8 mouse cellular contexts compared by ENCODE assay signal in genomic region chr16:50429692-50430514, GRCm38 (mm10). TPM values are rescaled to one million over a fixed set of nuclear protein-coding genes. Genes with fewer than 3 reads are reported as not detected.
DNase-seq lines count a peak whose midpoint lies in the region; ATAC-seq and TF ChIP-seq lines count a peak whose summit lies in the region.

No protein-coding gene starts in this region.

- peaks cover 23% of the 10 kb centered on the region for H3K36me3 ChIP-seq in megakaryocyte, embryonic 14.5 days (replicated peaks; ENCODE audit: low read length)
- peaks cover 2% of the 10 kb centered on the region; the same call in 1 of the 2 replicates for H3K36me3 ChIP-seq in kidney, adult 2 months (ENCODE audit: control insufficient read depth, insufficient read depth, low read length)
- peaks cover 2% of the 10 kb centered on the region; the same call in 1 of the 2 replicates for H3K36me3 ChIP-seq in liver, adult 2 months (ENCODE audit: control insufficient read depth, insufficient read depth, low read length)
- H3K36me3 ChIP-seq in stomach, embryonic 14.5 days (ENCODE audit: control insufficient read depth, insufficient read depth, low read length) = no peaks in the 10 kb centered on the region

- no peaks in the 10 kb centered on the region for H3K27me3 ChIP-seq in megakaryocyte, embryonic 14.5 days (replicated peaks)
- no peaks in the 10 kb centered on the region for H3K27me3 ChIP-seq in kidney, adult 2 months (replicated peaks; ENCODE audit: control insufficient read depth, insufficient read depth, low read length)
- no peaks in the 10 kb centered on the region for H3K27me3 ChIP-seq in liver, adult 2 months (ENCODE audit: control insufficient read depth, insufficient read depth, low read length)
- no peaks in the 10 kb centered on the region for H3K27me3 ChIP-seq in stomach, embryonic 14.5 days (ENCODE audit: control insufficient read depth, insufficient read depth, low read length)

- H3K4me2 ChIP-seq in stomach, embryonic 14.5 days (replicated peaks; ENCODE audit: low read depth, low read length) = peak overlapping the region; percentile 93

- no peak for TF ChIP-seq CTCF in kidney, adult 2 months (conservative IDR thresholded peaks at IDR 0.05; ENCODE audit: insufficient read depth, insufficient read length, low read depth, low read length)
- TF ChIP-seq CTCF in liver, adult 2 months (IDR thresholded peaks at IDR 0.05; ENCODE audit: low read depth, low read length) = no peak

- TF ChIP-seq POLR2A in kidney, adult 2 months (IDR thresholded peaks at IDR 0.05; ENCODE audit: low read depth, low read length) = no peak
- TF ChIP-seq POLR2A in liver, adult 2 months (IDR thresholded peaks at IDR 0.05; ENCODE audit: extremely low read depth, insufficient read depth, low read length) = no peak

- peak overlapping the region; percentile 98 for H3K4me3 ChIP-seq in megakaryocyte, embryonic 14.5 days (replicated peaks)
- H3K4me3 ChIP-seq in kidney, adult 2 months (ENCODE audit: insufficient read depth, low read depth, low read length) = peak overlapping the region; percentile 77
- H3K4me3 ChIP-seq in liver, adult 2 months (ENCODE audit: insufficient read depth, low read depth, low read length) = peak overlapping the region; percentile 92
- peak overlapping the region; percentile 91 for H3K4me3 ChIP-seq in stomach, embryonic 14.5 days (ENCODE audit: low read depth, low read length)

- DNase-seq in embryo, embryonic 10 days (ENCODE audit: low spot score) = peak; percentile 77
- peak; percentile 43 to 59 for DNase-seq in heart, adult 18-20 months
- peak; percentile 49 for DNase-seq in kidney, adult 2 months
- DNase-seq in liver, adult 2 months (ENCODE audit: extremely low read depth, low read depth, low spot score) = peak; percentile 16

- WGBS in kidney, adult 2 months = 1% methylated on average over 67 of the region's 69 CpGs
- 2% methylated on average over 66 of the region's 69 CpGs for WGBS in liver, adult 2 months
- WGBS in stomach, embryonic 14.5 days = under 1% methylated on average over 65 of the region's 69 CpGs

- peak overlapping the region; percentile 83 for H3K9ac ChIP-seq in liver, adult 2 months (ENCODE audit: low read depth, low read length)
- peak overlapping the region; percentile 87 for H3K9ac ChIP-seq in stomach, embryonic 14.5 days (replicated peaks; ENCODE audit: low read depth, low read length)

- no peak overlapping the region for H3K27ac ChIP-seq in kidney, adult 2 months (ENCODE audit: insufficient read depth, low read depth, low read length)
- H3K27ac ChIP-seq in liver, adult 2 months (replicated peaks; ENCODE audit: insufficient read depth, low read depth, low read length) = no peak overlapping the region
- H3K27ac ChIP-seq in stomach, embryonic 14.5 days (ENCODE audit: low read length) = peak overlapping the region; percentile 61; the same call in 1 of the 2 replicates

- no peak; the same call in 1 of the 2 replicates for ATAC-seq in megakaryocyte, adult 5-6 weeks (ENCODE audit: poor library complexity, severe bottlenecking)
- 0 out of 2 replicates have a peak, but pooled peaks have one; percentile 21 for ATAC-seq in monocyte, adult 5-6 weeks (replicated peaks; ENCODE audit: insufficient number of reproducible peaks, low FRiP score, low TSS enrichment, poor library complexity, severe bottlenecking)
- no peak; the same call in 1 of the 2 replicates for ATAC-seq in stomach, embryonic 14.5 days (ENCODE audit: insufficient number of reproducible peaks, insufficient read depth, low FRiP score, low read depth)

- no peaks in the 10 kb centered on the region for H3K9me3 ChIP-seq in megakaryocyte, embryonic 14.5 days
- H3K9me3 ChIP-seq in stomach, embryonic 14.5 days (ENCODE audit: control insufficient read depth, low read depth, low read length) = no peaks in the 10 kb centered on the region

- H3K4me1 ChIP-seq in megakaryocyte, embryonic 14.5 days = peaks cover 18% of the 10 kb centered on the region
- 0 out of 2 replicates have a peak, but pooled peaks cover 3% of the 10 kb centered on the region for H3K4me1 ChIP-seq in kidney, adult 2 months (ENCODE audit: control insufficient read depth, insufficient read depth, low read length)
- peaks cover 5% of the 10 kb centered on the region; the same call in 1 of the 2 replicates for H3K4me1 ChIP-seq in liver, adult 2 months (ENCODE audit: control insufficient read depth, insufficient read depth, low read length)
- H3K4me1 ChIP-seq in stomach, embryonic 14.5 days (ENCODE audit: control insufficient read depth, insufficient read depth, low read length) = 0 out of 2 replicates have a peak, but pooled peaks cover 5% of the 10 kb centered on the region

- 0 out of 2 replicates have a peak, but pooled peaks cover 4% of the 10 kb centered on the region for H3K79me2 ChIP-seq in liver, adult 2 months (ENCODE audit: control insufficient read depth, insufficient read depth, low read length)

RNA-seq across cellular contexts. Expression of gene Bbx, which starts 2.3 kb away (rescaled TPM):
- 0.89 TPM in 1 of 2 replicates, not detected in the other for polyA plus RNA-seq in megakaryocyte, embryonic 14.5 days (2012; ENCODE audit: insufficient read depth, low replicate concordance)
- total RNA-seq in megakaryocyte, adult 5-6 weeks (2015) = 13.8 and 16.5 TPM in 2 replicates
- total RNA-seq in megakaryocyte, adult 5-6 weeks (2017) = 14.6 and 19.4 TPM in 2 replicates
- 10 to 100 TPM; 14.6 to 15.0 TPM for total RNA-seq in heart, adult 18-20 months (2021)
- 7.4 and 8.2 TPM in 2 replicates for polyA plus RNA-seq in kidney, adult 2 months (2012; rRNA removed)
- total RNA-seq in liver, adult 2 months (2014; rRNA removed) = 8.6 and 9.7 TPM in 2 replicates
- polyA plus RNA-seq in liver, adult 2 months (2012; rRNA removed) = 1.6 and 2.0 TPM in 2 replicates
- 30.7 to 54.8 TPM (median 39.8 TPM) in 3 replicates for total RNA-seq in monocyte, adult 5-6 weeks (2017)
- polyA plus RNA-seq in stomach, embryonic 14.5 days (2014; fragmentation: Nextera tagmentation; extraction: Ambion mirVana) = 50.2 and 50.4 TPM in 2 replicates

Comparison
In these comparisons a context has a peak if more than half of its experiments do, and no peak if none do; other contexts are left out.
1. DNase-seq: peak in every context shown above with its lines; median percentile 77 in embryo, embryonic 10 days; 51 in heart, adult 18-20 months; 49 in kidney, adult 2 months; 16 in liver, adult 2 months.